Mouse (Mus musculus) hematopoietic stem cell, adult 5-6 weeks (primary cell): ENCODE results near the gene Il1rl1. TPM values are rescaled to one million over a fixed set of nuclear protein-coding genes. Genes with fewer than 3 reads are reported as not detected.

Source experiments
- ATAC-seq, 2 experiments: fragments of 125-278 bp in 1 of 2; replicated peaks in 1 of 2; 2 replicates each; pipeline ENCODE4 v1.8.0; 2016 to 2017; ENCODE audit warnings: inconsistent platforms in 2 of 2, mild to moderate bottlenecking in 2 of 2, moderate number of reproducible peaks in 2 of 2, low read depth in 1 of 2, moderate TSS enrichment in 1 of 2; ENCODE audit not compliant: low FRiP score in 2 of 2, poor library complexity in 2 of 2, severe bottlenecking in 2 of 2, insufficient read depth in 1 of 2, low TSS enrichment in 1 of 2
- total RNA-seq: library from RNA; stranded (forward); fragments of 172-1452, 232-1000 nt; gene quantifications from 2 replicates; pipeline ENCODE4 v1.2.3, GENCODE M21; 2017

Gene Il1rl1
- total RNA-seq, 1 experiment from 2014 or later = 17.5 TPM

- no peak for ATAC-seq
Measured at GRCm38 (mm10) chr1:40499708-40500107, 70.3 kb downstream of the Il1rl1 start.

GRCm38 (mm10) chr1:40501126-40501525 lies 71.8 kb downstream of the Il1rl1 start:
- no peak for ATAC-seq

- peak; percentile 79 to 87 for ATAC-seq
Measured at GRCm38 (mm10) chr1:40501546-40502398, 72.4 kb downstream of the Il1rl1 start.

GRCm38 (mm10) chr1:40504548-40504947 lies 75.2 kb downstream of the Il1rl1 start:
- ATAC-seq = peak; percentile 3 to 51; a peak in 2 of 4 replicates

Other genes with a start within 250 kb of the Il1rl1 start
- 45.8 and 47.6 TPM in 2 replicates for gene Il1r1, start 204.5 kb upstream of the Il1rl1 start, total RNA-seq
- gene Il1rl2, start 105.0 kb upstream of the Il1rl1 start, total RNA-seq = 5.4 and 6.4 TPM in 2 replicates
- 13.3 and 17.0 TPM in 2 replicates for gene Il18r1, start 36.0 kb downstream of the Il1rl1 start, total RNA-seq
- gene Il18rap, start 85.8 kb downstream of the Il1rl1 start, total RNA-seq = 40.3 and 72.9 TPM in 2 replicates
- not detected in 2 replicates for gene Slc9a4, start 150.5 kb downstream of the Il1rl1 start, total RNA-seq